Mouse (Mus musculus): ENCODE results near the gene Ccdc137. TPM values are rescaled to one million over a fixed set of nuclear protein-coding genes. Genes with fewer than 3 reads are reported as not detected.

The Ccdc137 gene
- total RNA-seq, 2 experiments from 2014 or later, result 5.2 to 7.2 TPM

DNA sequence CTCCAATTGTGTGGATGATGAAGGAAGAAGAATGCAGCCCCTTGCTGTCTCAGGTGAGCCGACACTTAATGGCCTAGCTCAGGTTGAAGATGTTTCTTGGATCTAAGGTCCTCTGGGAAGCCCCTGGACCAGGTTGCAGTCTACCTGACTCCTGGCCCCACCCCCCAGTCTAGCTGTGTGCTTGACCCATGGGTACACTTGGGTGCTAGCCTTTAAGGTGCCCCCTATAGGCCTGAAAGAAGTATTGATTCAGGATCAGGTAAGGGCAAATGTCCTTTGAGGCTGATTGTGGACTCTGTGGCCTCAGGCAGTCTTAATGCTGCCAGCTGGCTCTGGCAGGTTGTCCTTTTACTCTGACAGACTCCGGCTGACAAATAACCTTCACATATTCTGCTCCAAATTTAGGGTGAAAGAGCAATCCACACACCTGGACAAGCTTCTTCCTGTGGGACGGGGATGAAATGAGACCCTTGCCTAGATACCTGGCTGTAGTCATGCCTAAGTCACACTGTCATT lies 15.1 kb upstream of the Ccdc137 start:
- intact Hi-C loops (cut with DNase I), result no loop called here
- Histone ChIP-seq H3K27ac (no peak overlapping the region), H3K4me3 (no peak overlapping the region)
- no peak for TF ChIP-seq CTCF (IDR thresholded peaks at IDR 0.05)
- no peak for DNase-seq

DNA sequence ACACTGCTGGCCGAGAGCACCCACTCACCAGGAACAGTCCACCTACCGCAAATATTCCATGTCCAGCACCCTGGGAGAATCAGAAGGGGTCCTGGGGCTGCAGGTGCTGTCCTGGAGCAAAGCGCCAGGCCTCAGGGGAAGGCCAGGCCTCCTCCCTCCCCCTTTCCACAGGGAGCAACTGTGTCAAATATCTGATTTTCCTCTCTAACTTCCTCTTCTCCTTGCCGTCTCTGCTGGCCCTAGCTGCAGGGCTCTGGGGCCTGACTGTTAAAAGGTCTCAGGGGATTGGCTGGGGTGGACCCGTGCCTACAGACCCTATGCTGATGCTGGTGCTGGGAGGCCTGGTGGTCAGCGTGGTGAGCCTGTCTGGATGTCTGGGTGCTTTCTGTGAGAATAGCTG lies 13.8 kb upstream of the Ccdc137 start:
- H3K27ac ChIP-seq, result no peak overlapping the region
- no peak for TF ChIP-seq CTCF (IDR thresholded peaks at IDR 0.05)
- no peak overlapping the region for H3K4me3 ChIP-seq
- no peak for DNase-seq
- intact Hi-C loops (cut with DNase I), result no loop called here

DNA sequence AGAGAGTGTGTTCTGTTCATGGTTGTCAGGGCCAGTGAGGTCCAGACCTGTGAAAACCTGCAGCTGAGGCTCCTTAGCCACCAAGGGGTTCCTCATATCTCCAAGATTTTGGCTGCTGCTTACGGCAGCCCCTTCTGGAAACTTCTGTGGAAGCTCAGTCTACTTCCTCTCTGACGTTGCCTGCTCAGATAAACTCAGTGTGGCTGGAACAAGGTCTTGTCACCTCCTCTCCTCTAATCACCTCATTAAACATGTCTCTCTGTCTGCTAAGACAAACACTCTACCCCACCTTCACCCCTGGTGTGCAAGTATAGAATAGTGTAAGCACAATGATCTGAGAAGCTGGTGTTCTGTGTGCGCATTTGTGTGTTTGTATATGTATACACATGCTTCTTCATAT lies 12.4 kb upstream of the Ccdc137 start:
- Histone ChIP-seq H3K4me3 (no peak overlapping the region), H3K27ac (no peak overlapping the region)
- intact Hi-C loops (cut with DNase I), result no loop called here
- DNase-seq, result no peak
- no peak for TF ChIP-seq CTCF (IDR thresholded peaks at IDR 0.05)

DNA sequence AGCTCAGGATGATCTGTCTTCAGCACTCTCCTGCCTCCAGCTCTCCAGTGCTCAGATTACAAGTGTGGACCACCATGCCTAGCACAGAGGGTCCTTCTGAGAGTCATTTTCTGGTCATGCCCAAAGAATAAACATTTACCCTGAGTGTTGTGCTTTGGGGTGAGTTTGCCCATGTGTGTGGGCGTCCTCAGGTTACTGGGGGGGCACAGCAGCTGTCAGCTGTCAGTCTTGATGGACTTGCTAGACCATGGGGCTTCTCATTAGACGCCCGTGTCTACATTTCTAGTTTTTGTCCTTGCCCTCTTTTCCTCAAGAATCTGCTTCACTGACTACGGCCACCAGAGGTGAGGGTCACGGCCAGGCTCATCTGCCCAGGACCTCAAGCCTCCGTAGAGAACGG lies 10.7 kb upstream of the Ccdc137 start:
- no peak for DNase-seq
- TF ChIP-seq CTCF (IDR thresholded peaks at IDR 0.05), result no peak
- intact Hi-C loops (cut with DNase I), result no loop called here
- no peak overlapping the region for H3K4me3 ChIP-seq
- H3K27ac ChIP-seq, result no peak overlapping the region

DNA sequence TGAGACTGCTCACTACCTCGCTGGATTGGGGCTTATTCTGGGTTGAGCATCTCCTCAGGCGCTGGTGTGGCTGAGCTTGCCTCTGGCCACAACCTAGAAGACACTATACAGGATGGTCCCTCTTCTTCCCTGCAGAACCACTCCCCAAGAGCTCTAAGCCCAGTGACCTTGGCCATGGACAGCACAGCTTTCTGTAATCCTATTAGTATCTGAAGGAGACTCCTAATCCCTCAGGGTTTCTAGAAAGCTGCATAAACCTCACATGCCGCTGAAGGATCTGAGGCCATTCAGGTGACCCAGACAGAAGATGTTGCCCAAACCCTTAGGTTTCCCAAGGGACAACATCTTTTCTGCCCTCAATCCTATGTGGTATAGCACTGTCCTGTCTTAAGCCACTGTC lies 5.7 kb upstream of the Ccdc137 start:
- Histone ChIP-seq H3K27ac (no peak overlapping the region), H3K4me3 (no peak overlapping the region)
- intact Hi-C loops (cut with DNase I), result no loop called here
- no peak for DNase-seq
- no peak for TF ChIP-seq CTCF (IDR thresholded peaks at IDR 0.05)

DNA sequence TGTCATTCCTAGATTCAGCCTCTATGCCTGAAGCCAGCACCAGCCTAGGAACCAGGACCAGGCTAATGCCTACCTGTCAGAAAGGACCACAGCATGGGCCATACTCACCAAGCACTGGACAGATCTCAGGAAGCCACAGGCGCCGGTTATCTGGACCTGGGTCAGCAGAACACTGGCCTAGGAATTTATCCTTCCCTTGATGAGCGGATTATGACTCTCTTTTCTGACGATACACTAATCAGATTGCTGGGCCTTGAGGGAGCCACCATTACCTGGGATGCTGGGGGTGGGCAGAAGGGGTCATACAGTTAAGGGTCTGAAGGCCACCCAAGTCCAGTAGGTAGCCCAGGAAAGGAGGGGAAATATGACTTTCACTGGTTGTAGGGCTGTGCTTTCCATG lies 4.6 kb upstream of the Ccdc137 start, which contains the start of gene Pde6g:
TSS of gene Pde6g (minus strand) at position 195 of the 400 bp plus-strand sequence.
- DNase-seq, result no peak
- TF ChIP-seq CTCF (IDR thresholded peaks at IDR 0.05), result no peak
- Histone ChIP-seq H3K27ac (no peak within 1 kb of the TSS), H3K4me3 (no peak within 1 kb of the TSS)
- intact Hi-C loops (cut with DNase I), result no loop called here

DNA sequence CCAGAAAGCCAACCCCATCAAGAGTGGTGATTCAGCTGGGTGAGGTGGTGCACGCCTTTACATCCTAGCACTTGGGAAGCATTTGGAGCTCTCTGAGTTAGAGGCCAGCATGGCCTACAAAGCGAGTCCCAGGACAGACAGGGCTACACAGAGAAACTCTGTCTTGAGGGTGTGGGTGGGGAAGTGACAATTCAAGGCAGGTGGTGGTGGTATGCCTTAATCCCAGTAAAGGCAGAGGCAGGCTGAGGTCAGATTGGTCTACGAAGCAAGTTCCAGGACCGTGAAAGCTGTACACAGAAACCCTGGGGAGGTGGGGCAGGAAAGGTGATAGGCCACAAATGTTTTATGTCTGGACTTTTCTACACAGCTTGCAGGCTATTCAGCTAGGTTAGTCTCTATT lies 3.0 kb upstream of the Ccdc137 start:
- TF ChIP-seq CTCF (IDR thresholded peaks at IDR 0.05), result no peak
- H3K27ac ChIP-seq, result no peak overlapping the region
- DNase-seq, result peak; percentile 4
- no peak overlapping the region for H3K4me3 ChIP-seq
- intact Hi-C loops (cut with DNase I), result no loop called here

DNA sequence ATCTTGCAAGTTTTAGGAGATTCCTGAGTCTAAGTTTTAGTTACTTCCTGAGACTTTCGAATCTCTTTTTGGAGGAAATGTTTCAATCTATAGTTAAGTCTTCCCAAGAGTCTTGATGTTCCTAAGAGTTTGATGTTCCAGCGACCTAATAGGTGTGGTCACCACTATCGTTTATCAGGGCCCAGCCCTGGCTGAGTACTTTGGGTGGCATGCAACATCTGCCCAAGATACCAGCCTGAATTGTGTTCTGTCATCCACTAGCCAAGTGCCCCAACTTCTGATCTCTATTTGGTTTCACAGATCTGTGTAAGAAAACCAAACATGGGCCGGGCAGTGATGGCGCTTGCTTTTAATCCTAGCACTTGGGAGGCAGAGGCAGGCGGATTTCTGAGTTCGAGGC lies 2.5 kb upstream of the Ccdc137 start:
- no peak for TF ChIP-seq CTCF (IDR thresholded peaks at IDR 0.05)
- Histone ChIP-seq H3K4me3 (no peak overlapping the region), H3K27ac (no peak overlapping the region)
- peak; percentile 6 for DNase-seq
- intact Hi-C loops (cut with DNase I), result no loop called here

DNA sequence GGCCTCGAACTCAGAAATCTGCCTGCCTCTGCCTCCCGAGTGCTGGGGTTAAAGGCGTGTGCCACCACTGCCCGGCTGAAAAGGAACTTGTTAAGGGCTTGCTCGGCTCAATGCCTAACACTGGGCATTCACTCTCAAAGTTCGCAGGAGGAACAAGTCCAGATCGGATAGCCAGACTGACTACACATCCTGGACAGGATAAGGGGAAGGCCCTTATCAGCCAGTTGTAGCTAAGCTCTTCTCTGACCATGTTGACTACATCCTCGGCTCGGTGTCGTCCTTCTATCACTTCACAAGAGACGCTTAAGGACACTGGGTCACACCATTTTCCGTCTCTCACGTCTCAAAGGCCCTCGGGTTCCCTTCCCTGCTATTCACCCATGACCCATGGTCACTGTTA lies 545 bp upstream of the Ccdc137 start:
- peak overlapping the region; percentile 94 for H3K27ac ChIP-seq
- no peak for DNase-seq
- H3K4me3 ChIP-seq, result peak overlapping the region; percentile 98
- no peak for TF ChIP-seq CTCF (IDR thresholded peaks at IDR 0.05)
- intact Hi-C loops (cut with DNase I), result no loop called here

DNA sequence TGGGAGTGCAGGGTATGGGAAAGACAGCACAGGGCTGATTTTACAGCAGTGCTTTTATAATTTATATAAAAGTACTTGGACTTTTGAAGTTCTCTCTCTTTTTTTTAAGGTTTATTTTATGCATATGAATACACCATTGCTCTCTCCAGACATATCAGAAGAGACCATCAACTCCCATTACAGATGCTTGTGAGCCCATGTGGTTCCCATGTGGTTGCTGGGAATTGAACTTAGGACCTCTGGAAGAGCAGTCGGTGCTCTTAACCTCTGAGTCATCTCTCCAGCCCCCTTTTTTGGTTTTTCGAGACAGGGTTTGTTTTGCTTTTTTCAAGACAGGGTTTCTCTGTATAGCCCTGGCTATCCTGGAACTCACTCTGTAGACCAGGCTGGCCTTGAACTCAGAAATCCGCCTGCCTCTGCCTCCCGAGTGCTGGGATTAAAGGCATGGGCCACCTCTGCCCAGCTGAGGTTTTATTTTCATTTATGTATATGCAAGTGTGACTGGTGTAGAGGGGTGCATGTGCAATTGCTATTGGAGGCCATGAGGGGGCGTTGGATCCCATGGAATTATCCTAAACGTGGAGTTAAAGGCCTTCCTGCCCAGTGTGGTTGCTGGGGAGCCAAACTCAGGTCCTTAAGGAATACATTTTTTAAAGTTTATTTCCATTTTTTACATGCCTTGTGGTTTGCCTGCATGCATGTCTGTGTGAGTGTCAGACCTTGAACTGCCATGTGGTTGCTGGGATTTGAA lies 1.1 kb downstream of the Ccdc137 start:
- intact Hi-C loops (cut with DNase I), result no loop called here
- peak; percentile 36; the same call in 1 of the 2 replicates for TF ChIP-seq CTCF (IDR thresholded peaks at IDR 0.05)
- H3K4me3 ChIP-seq, result peak overlapping the region; percentile 98
- peak overlapping the region; percentile 94; the same call in 1 of the 2 replicates for H3K27ac ChIP-seq
- peak; percentile 4 for DNase-seq

DNA sequence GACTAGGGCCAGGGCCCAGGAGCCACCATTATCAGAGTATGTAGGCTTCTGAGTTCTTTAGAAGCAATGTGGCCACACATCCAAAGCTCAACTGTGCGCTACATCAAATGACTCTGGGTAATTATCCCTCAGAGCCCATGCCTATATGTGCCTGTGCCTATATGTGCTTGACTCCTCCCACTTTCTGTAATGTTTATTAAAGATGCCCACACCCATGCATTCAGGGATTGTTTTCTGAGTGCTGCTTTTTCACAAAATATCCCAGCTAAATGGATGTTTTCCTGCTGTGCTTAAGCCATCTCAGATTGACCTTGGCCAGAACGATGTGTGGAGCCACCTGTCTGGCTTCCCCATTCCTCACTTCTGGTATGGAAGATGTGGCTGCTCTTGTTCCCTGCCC lies 5.6 kb downstream of the Ccdc137 start:
- Histone ChIP-seq H3K4me3 (no peak overlapping the region), H3K27ac (no peak overlapping the region)
- no peak for TF ChIP-seq CTCF (IDR thresholded peaks at IDR 0.05)
- intact Hi-C loops (cut with DNase I), result no loop called here
- peak; percentile 4 for DNase-seq

DNA sequence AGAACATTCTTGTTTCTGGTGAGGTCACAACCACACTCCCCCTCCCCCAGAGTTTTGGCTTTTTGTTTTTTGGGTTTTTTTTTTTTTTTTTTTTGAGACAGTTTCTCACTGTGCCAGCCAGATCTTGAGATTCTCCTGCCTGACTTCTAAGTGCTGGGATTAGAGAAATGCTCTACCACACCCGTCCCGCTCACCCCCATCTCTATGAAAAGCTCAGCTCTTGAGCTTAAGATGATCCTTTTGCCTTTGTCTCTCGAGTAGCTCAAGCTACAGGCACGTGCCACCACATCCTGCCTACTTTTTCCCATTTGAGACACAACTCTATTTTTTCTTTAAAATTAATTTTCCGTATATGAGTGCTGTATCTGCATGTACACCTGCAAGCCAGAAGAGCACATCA lies 6.5 kb downstream of the Ccdc137 start:
- H3K27ac ChIP-seq, result no peak overlapping the region
- TF ChIP-seq CTCF (IDR thresholded peaks at IDR 0.05), result no peak
- intact Hi-C loops (cut with DNase I), result no loop called here
- no peak for DNase-seq
- no peak overlapping the region for H3K4me3 ChIP-seq

DNA sequence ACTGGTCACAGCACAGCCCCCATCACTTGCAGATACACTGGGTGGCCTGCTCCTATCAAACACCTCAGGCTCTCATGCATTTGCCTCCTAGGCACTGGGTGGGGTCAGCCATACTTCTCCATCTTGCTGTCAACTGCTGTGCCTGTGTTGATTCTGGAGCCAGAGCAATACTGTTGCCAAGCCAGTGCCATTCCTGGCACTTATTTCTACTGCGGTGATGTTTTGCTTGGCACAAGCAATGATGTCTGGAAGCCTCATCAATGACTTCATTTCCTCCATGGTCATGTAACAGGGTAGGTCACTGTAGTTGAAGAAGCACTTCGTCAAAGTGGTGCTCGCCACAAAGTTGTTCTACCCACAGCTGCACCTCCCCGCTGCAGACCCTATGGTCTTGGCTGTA lies 7.6 kb downstream of the Ccdc137 start:
- Histone ChIP-seq H3K4me3 (no peak overlapping the region), H3K27ac (no peak overlapping the region)
- intact Hi-C loops (cut with DNase I), result no loop called here
- peak; percentile 19 for DNase-seq
- no peak for TF ChIP-seq CTCF (IDR thresholded peaks at IDR 0.05)

Measured in gastrocnemius, adult 2 months (tissue).